Mouse (Mus musculus) CH12.LX (cell line): ENCODE data around the gene Hebp1.

ENCODE experiments used
- POLR2A ChIP-seq: IDR thresholded peaks from 2 replicates; pipeline ENCODE4 v1.6.1; 2011; ENCODE audit warnings: low read depth, mild to moderate bottlenecking, improper control_type of control experiment, low read length
- RCOR1 ChIP-seq: conservative IDR thresholded peaks from 2 replicates; pipeline ENCODE4 v1.6.1; 2012; ENCODE audit warnings: low read depth, mild to moderate bottlenecking, inconsistent platforms, low read length, improper control_type of control experiment

DNA sequence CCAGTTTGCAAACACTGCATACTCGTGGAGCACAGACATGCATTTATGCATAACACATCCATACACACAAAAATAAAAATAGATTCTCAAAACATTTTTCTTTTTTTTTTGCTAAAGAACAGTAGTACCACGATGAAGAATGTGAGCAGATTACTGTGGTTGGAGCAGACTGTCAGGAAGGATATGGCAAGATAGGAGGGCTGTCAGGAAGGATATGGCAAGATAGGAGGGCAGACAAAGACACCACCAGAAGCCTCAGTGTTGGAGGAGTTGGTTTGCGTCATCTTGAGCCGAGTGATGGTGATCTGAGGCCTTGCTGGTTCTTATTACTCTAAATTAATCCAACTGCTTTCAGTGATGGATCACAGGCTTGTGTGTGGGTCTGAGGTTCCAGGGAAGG is 35.0 kb downstream of the Hebp1 start:
- TF ChIP-seq RCOR1 (no peak), POLR2A (no peak)
